Mouse (Mus musculus) MEL (cell line): ENCODE measurements at regions not wholly inside any gene's neighbourhood (a gene's known extent, or its start where the extent isn't known, plus 50 kb on each side); places are given as distances from the start of the nearest gene placed in this dataset.

Experiments
- CTCF ChIP-seq, 3 experiments: IDR thresholded peaks in 2 of 3; conservative IDR thresholded peaks in 1 of 3; 2 replicates each; pipeline ENCODE4 v1.5.1; 2011 to 2012; ENCODE audit warnings: low read length in 3 of 3, low read depth in 2 of 3, mild to moderate bottlenecking in 2 of 3, improper control_type of control experiment in 1 of 3, inconsistent platforms in 1 of 3, mixed read lengths in 1 of 3, moderate library complexity in 1 of 3; ENCODE audit not compliant: control insufficient read depth in 1 of 3, insufficient read depth in 1 of 3, poor library complexity in 1 of 3, severe bottlenecking in 1 of 3
- MYB ChIP-seq: IDR thresholded peaks from 2 replicates; pipeline ENCODE4 v1.6.1; 2011; ENCODE audit warnings: mild to moderate bottlenecking, low read depth, low read length, improper control_type of control experiment

DNA sequence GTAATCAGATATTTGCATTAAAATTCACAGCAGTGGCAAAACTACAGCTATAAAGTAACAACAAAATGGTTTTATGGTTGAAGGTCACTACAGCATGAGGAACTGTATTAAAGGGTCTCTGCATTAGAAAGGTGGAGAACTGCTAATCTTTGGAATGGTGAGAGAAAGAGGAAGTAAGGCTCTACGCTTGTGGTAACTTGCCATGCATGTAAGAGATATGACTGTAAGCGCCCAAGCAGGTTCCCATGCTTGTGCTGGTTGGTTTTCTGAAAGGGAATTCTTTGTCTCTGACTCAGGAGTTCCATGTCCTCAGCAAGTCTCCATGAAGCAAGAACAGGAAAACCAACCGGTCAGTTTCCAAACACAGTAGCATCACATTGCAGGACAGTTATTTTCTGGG lies 182.9 kb downstream of the Twistnb start:
- TF ChIP-seq CTCF (IDR thresholded peaks at IDR 0.05 in 2 of 3, conservative IDR thresholded peaks at IDR 0.05 in 1 of 3; ENCODE audit: control insufficient read depth in 1 of 3, insufficient read depth in 1 of 3, low read depth in 2 of 3, low read length in 3 of 3, poor library complexity in 1 of 3, severe bottlenecking in 1 of 3) (no peak), MYB (no peak)
